Mouse (Mus musculus) erythroblast, embryonic 14.5 days (primary cell): ENCODE data around the gene Tmem9. TPM values are rescaled to one million over a fixed set of nuclear protein-coding genes. Genes with fewer than 3 reads are reported as not detected.

ENCODE experiments used
- H3K27me3 ChIP-seq: 2 replicates; pipeline ENCODE4 v1.6.1; 2012; ENCODE audit warnings: inconsistent platforms; ENCODE audit not compliant: control insufficient read depth
- H3K36me3 ChIP-seq: 2 replicates; pipeline ENCODE4 v1.6.1; 2012; ENCODE audit warnings: mild to moderate bottlenecking, inconsistent platforms; ENCODE audit not compliant: control insufficient read depth
- H3K4me1 ChIP-seq: 2 replicates; pipeline ENCODE4 v1.6.1; 2012; ENCODE audit warnings: inconsistent platforms; ENCODE audit not compliant: control insufficient read depth
- H3K4me3 ChIP-seq: replicated peaks from 2 replicates; pipeline ENCODE3; 2012; ENCODE audit warnings: moderate library complexity, mild to moderate bottlenecking, inconsistent platforms
- H3K9me3 ChIP-seq: 2 replicates; pipeline ENCODE4 v1.6.1; 2012; ENCODE audit warnings: low read length, inconsistent platforms, mixed read lengths; ENCODE audit not compliant: control insufficient read depth
- GATA1 ChIP-seq: IDR thresholded peaks from 2 replicates; pipeline ENCODE4 v1.6.1; 2012; ENCODE audit warnings: low read length, inconsistent platforms, mixed read lengths
- TAL1 ChIP-seq: IDR thresholded peaks from 3 replicates; pipeline ENCODE4 v1.6.1; 2012; ENCODE audit warnings: low read length, inconsistent platforms, mixed read lengths
- polyA plus RNA-seq: library from polyadenylated mRNA; stranded (reverse); fragments of >175 nt; gene quantifications from 2 replicates; pipeline ENCODE4 v1.2.3, GENCODE M21; 2012

Gene Tmem9
- polyA plus RNA-seq, 1 experiment = 10.2 TPM

DNA sequence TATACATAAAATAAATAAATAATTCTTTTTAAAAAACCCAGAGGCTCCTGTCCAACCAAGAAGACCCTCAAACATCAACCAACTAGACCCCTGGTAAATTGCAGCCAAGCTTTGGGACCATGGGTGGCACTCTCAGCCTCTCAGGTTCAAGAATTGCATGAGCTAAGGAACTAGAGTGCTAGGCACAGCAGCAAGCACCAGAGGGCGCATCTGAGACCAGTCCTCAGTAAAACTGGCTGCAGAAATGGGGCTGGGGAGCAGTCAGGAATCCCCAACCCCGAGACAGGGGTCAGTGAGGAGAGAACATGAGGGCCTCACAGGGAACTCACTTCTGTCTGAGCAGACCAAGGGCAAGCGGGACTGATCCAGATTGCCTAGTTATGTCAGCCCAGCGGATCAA lies 37.8 kb downstream of the Tmem9 start:
- TF ChIP-seq TAL1 (no peak), GATA1 (no peak)

DNA sequence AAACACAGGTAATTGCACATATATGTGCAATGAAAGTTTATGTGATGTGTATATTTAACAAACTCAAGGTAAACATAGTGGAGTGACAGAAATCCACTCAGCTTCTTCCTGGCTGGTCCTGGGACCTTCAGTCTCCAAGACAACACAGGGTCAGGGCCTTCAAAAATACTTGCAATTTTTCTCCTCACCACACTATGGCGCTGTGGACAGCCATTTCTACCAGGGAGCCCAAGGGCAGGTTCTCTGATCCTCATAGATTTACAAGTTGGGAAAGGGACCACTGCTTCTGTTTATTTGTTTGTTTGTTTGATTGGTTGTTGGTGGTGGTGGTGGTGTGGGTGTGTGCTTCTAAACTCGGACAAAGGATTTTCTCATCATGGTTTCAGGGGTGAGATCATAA lies 39.5 kb downstream of the Tmem9 start:
- Histone ChIP-seq H3K9me3 (no peaks in the 10 kb centered on the region; the same call in 1 of the 2 replicates), H3K36me3 (no peaks in the 10 kb centered on the region), H3K4me3 (no peak overlapping the region), H3K27me3 (peaks cover 91% of the 10 kb centered on the region), H3K4me1 (peaks cover 9% of the 10 kb centered on the region)
- TF ChIP-seq TAL1 (no peak), GATA1 (no peak)

More for the DNA sequence above, 37.8 kb downstream of the Tmem9 start:
- Histone ChIP-seq H3K27me3 (peaks cover 89% of the 10 kb centered on the region), H3K9me3 (no peaks in the 10 kb centered on the region), H3K36me3 (no peaks in the 10 kb centered on the region), H3K4me3 (no peak overlapping the region), H3K4me1 (peaks cover 4% of the 10 kb centered on the region)

DNA sequence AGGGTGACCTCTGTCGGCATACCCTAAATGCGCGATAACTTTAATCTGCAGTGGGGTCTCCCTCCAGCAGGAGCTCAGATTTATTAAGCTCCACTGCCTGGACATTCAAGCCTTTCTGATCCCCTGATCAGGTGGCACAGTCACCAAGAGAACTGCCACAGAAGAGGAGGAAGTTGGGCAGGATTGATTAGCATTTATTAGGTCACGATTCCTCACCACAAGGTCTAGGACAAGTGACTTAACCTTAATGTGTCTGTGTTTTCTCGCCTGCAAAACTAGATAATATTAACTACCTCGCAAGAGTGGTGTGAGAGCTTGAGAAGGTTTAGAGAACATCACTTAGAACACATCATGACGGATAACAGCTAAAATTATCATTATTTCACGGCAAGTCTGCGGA lies 39.9 kb downstream of the Tmem9 start:
- H3K36me3 ChIP-seq = no peaks in the 10 kb centered on the region
- peaks cover 91% of the 10 kb centered on the region for H3K27me3 ChIP-seq
- H3K4me3 ChIP-seq = no peak overlapping the region
- no peak for TF ChIP-seq TAL1
- TF ChIP-seq GATA1 = no peak
- H3K4me1 ChIP-seq = peaks cover 9% of the 10 kb centered on the region
- H3K9me3 ChIP-seq = no peaks in the 10 kb centered on the region; the same call in 1 of the 2 replicates

DNA sequence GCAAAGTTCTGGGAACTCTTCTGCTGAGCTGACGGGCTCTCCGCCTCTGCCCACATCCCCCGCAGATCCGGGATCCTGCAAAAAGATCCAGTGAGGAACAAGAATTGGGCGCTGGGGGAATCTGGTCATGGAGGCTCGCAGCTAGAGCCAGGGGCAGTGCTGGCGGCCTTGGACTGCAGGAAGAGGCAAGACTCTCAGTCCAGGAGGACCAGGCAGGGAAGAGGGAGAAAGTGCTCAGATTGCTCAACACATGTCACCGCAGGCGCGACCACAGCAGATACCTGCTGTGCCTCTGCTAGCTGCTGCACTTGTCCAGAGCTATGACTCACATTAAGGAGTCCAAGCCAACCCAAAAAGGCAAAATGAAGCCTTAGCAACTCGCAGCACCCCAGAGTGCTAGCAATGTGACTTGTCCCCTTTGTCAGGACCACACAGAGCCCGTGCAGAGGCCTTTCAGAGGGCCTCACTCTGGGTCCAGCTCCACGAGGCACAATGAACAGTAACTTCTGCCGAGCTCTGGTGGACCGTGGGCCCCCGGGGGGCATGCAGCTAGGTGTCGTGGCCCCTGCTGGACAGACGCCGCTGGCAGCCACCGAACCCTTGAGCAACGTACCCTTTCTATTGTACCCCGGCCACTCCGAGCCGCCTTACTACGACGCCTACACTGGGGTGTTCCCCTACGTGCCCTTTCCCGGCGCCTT lies 42.5 kb downstream of the Tmem9 start, which contains the start of gene Ascl5:
TSS of gene Ascl5 (plus strand) at position 493 of the 701 bp plus-strand sequence.
- no peaks in the 10 kb centered on the region for H3K36me3 ChIP-seq
- H3K4me1 ChIP-seq = peaks cover 7% of the 10 kb centered on the region
- H3K27me3 ChIP-seq = peaks cover 81% of the 10 kb centered on the region
- TF ChIP-seq GATA1 (no peak), TAL1 (no peak)
- H3K4me3 ChIP-seq = no peak within 1 kb of the TSS
- H3K9me3 ChIP-seq = no peaks in the 10 kb centered on the region; the same call in 1 of the 2 replicates

DNA sequence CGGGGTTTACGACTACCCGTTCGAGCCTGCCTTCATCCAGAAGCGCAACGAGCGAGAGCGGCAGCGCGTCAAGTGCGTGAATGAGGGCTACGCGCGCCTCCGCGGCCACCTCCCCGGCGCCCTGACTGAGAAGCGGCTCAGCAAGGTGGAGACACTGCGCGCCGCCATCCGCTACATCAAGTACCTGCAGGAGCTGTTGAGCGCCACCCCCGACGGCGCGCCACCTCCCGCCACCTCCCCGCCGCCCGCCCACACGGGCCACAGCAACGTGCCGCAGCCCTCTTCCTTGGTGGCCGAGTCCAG lies 43.0 kb downstream of the Tmem9 start:
- Histone ChIP-seq H3K27me3 (peaks cover 81% of the 10 kb centered on the region), H3K36me3 (no peaks in the 10 kb centered on the region), H3K4me3 (no peak overlapping the region), H3K4me1 (peaks cover 7% of the 10 kb centered on the region), H3K9me3 (no peaks in the 10 kb centered on the region; the same call in 1 of the 2 replicates)
- TF ChIP-seq GATA1 (no peak), TAL1 (no peak)

DNA sequence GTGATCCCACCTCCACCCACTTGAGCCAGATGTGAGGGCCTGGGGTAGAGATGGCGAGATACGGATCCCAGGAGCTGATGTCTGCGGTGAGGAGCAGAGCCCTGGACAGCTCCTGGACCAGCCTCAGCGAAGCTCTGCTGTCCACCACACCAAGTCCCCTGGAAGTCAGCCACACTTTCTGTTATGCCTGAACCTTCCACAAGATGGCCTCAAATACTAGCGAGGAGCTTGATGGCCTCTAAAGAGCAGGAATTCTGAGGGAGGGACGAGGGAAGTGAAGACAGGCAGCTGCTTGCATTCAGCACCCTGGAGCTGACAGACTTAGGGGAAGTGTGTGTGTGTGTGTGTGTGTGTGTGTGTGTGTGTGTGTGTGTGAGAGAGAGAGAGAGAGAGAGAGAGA lies 43.5 kb downstream of the Tmem9 start:
- Histone ChIP-seq H3K4me1 (peaks cover 7% of the 10 kb centered on the region), H3K36me3 (no peaks in the 10 kb centered on the region), H3K9me3 (no peaks in the 10 kb centered on the region; the same call in 1 of the 2 replicates), H3K4me3 (no peak overlapping the region), H3K27me3 (peaks cover 80% of the 10 kb centered on the region)
- TF ChIP-seq GATA1 (no peak), TAL1 (no peak)

DNA sequence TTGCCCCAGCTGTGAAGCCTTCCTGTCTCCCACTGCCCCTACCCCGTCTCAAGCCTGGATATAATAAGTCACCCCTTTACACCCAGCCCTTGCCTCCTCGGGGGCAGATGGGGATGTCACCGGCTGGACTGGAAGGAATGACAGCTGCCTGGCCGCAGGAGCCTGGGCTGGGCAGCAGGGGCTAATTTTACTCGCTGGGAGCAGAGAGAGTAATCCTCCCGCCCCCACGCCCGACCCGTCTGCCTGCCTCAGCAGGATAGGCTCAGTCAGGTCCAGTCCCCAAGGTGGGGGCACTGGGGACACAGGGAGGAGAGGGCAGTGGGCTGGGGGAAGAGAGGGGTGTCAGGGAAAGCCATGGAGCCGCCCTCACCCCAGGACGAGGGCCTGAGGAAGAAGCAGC lies 44.6 kb downstream of the Tmem9 start, which contains the start of gene Cacna1s:
TSS of gene Cacna1s (plus strand) at position 204 of the 400 bp plus-strand sequence.
- peaks cover 7% of the 10 kb centered on the region for H3K4me1 ChIP-seq
- no peaks in the 10 kb centered on the region for H3K36me3 ChIP-seq
- no peak for TF ChIP-seq GATA1
- TF ChIP-seq TAL1 = no peak
- H3K9me3 ChIP-seq = no peaks in the 10 kb centered on the region; the same call in 1 of the 2 replicates
- H3K4me3 ChIP-seq = no peak within 1 kb of the TSS
- H3K27me3 ChIP-seq = peaks cover 70% of the 10 kb centered on the region

DNA sequence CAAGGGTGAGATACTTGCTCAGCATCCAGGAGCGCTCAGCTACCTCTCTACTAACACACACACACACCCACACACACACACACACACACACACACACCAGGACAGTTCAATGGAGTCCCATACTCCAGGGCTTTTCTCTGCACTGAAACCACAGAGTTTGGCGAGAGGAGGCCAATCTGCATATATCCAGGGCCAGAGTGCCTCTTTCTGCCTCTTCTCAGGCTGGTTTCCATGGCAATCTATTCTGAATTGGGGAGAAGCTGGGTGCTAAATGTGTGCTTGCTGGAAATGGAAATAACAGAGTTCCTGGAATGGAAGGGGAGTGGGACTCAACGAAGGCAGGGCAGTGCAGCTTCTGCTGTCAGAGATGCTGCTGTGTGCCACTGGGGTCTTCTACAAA lies 47.8 kb downstream of the Tmem9 start:
- Histone ChIP-seq H3K27me3 (peaks cover 39% of the 10 kb centered on the region), H3K4me1 (peaks cover 5% of the 10 kb centered on the region), H3K9me3 (no peaks in the 10 kb centered on the region; the same call in 1 of the 2 replicates), H3K36me3 (no peaks in the 10 kb centered on the region), H3K4me3 (no peak overlapping the region)
- no peak for TF ChIP-seq GATA1
- TF ChIP-seq TAL1 = no peak

DNA sequence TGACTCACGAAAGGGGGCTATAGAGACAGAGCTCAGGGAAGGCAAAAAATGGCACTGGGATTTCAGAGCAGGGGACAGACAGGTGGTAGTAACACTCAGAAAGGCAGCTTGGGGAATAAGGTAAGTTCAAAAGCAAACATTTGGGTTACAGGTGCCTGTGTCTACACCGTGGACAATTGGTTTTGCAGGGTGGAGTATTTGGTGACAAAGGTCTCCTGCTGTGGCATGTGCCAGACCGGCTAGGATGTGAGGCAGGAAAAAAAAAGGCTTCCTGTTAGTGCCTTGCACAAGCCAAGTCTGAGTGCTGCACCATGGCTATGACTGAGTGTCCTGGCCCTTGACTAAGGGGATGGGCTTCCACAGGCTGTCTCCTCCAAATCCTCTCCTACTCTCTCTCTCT lies 50.6 kb downstream of the Tmem9 start:
- Histone ChIP-seq H3K27me3 (peaks cover 13% of the 10 kb centered on the region), H3K9me3 (no peaks in the 10 kb centered on the region; the same call in 1 of the 2 replicates), H3K36me3 (no peaks in the 10 kb centered on the region), H3K4me1 (no peaks in the 10 kb centered on the region), H3K4me3 (no peak overlapping the region)
- TF ChIP-seq GATA1 (no peak), TAL1 (no peak)
